Mouse (Mus musculus) heart, embryonic 13.5 days (tissue): ENCODE data around the gene Gm4871. TPM values are rescaled to one million over a fixed set of nuclear protein-coding genes. Genes with fewer than 3 reads are reported as not detected.
"Not testable (repeated sequence)": the region's sequence is repeated elsewhere in the genome, so short reads cannot be mapped to it uniquely, and the experiment has no call there.

ENCODE experiments used
- ATAC-seq: fragments of 200-750 bp; cut with Nextera tagmentation; 2 replicates; pipeline ENCODE4 v1.8.0; 2017; ENCODE audit warnings: moderate TSS enrichment; ENCODE audit not compliant: insufficient number of reproducible peaks, low FRiP score, low TSS enrichment; ENCODE audit errors: extremely low read depth
- H3K27ac ChIP-seq: fragments of 300-500 bp; sonication (generic); replicated peaks from 2 replicates; pipeline ENCODE4 v1.5.1; 2015; ENCODE audit warnings: moderate library complexity, mild to moderate bottlenecking, inconsistent platforms
- H3K27me3 ChIP-seq: fragments of 300-500 bp; sonication (generic); replicated peaks from 2 replicates; pipeline ENCODE4 v1.6.1; 2015; ENCODE audit warnings: mild to moderate bottlenecking, inconsistent platforms
- H3K36me3 ChIP-seq: fragments of 300-500 bp; sonication (generic); 2 replicates; pipeline ENCODE4 v1.6.1; 2015; ENCODE audit warnings: mild to moderate bottlenecking, inconsistent platforms
- H3K4me1 ChIP-seq: fragments of 300-500 bp; sonication (generic); 2 replicates; pipeline ENCODE4 v1.6.1; 2015; ENCODE audit warnings: inconsistent platforms
- H3K4me2 ChIP-seq: fragments of 300-500 bp; sonication (generic); 2 replicates; pipeline ENCODE4 v1.6.1; 2015; ENCODE audit warnings: inconsistent platforms, mild to moderate bottlenecking, moderate library complexity
- H3K4me3 ChIP-seq: fragments of 300-500 bp; sonication (generic); 2 replicates; pipeline ENCODE4 v1.5.1; 2015; ENCODE audit warnings: moderate library complexity, mild to moderate bottlenecking, inconsistent platforms
- H3K9ac ChIP-seq: fragments of 300-500 bp; sonication (generic); 2 replicates; pipeline ENCODE4 v1.6.1; 2015; ENCODE audit warnings: inconsistent platforms, mild to moderate bottlenecking, moderate library complexity
- H3K9me3 ChIP-seq: fragments of 300-500 bp; sonication (generic); 2 replicates; pipeline ENCODE4 v1.6.1; 2016; ENCODE audit warnings: inconsistent platforms
- WGBS: fragments of 180-500 bp; shearing (Covaris S2); methylation state at CpG from one replicate; pipeline ENCODE4 v1.1.7; 2015; ENCODE audit warnings: mixed read lengths; 5-methylcytosine and 5-hydroxymethylcytosine counted together
- polyA plus RNA-seq: library from polyadenylated mRNA; unstranded; fragments of >200 nt; fragmentation: Nextera tagmentation; extraction: Ambion mirVana; gene quantifications from 2 replicates; pipeline ENCODE4 v1.2.1, GENCODE M21; 2015

Gm4871 gene
- polyA plus RNA-seq, 1 experiment from 2014 or later, result not detected

DNA sequence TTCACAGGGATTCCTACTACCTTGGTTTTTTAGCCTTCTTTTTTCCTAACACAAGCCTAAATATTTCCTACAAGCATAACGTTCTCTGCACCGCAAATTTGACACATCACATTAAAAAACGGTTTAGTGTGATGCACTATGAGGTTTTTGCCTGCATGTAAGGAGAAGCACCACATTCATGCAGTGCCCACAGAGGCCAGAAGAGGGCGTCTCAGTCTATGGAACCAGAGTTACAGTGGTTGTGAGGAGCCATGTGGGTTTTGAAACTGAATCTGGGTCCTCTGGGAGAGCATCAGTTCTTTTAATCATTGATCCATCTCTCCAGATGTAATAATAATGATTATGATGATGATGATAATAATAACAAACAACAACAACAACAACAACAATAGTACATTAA is 9.1 kb upstream of the Gm4871 start:
- H3K36me3 ChIP-seq, result no peaks in the 10 kb centered on the region
- no peaks in the 10 kb centered on the region for H3K4me1 ChIP-seq
- 40% methylated on average over 4 of the region's 4 CpGs for WGBS
- no peaks in the 10 kb centered on the region for H3K27me3 ChIP-seq
- H3K4me2 ChIP-seq, result no peak overlapping the region
- H3K27ac ChIP-seq, result no peak overlapping the region
- H3K9me3 ChIP-seq, result no peaks in the 10 kb centered on the region
- no peak overlapping the region for H3K4me3 ChIP-seq
- no peak overlapping the region for H3K9ac ChIP-seq
- no peak for ATAC-seq

DNA sequence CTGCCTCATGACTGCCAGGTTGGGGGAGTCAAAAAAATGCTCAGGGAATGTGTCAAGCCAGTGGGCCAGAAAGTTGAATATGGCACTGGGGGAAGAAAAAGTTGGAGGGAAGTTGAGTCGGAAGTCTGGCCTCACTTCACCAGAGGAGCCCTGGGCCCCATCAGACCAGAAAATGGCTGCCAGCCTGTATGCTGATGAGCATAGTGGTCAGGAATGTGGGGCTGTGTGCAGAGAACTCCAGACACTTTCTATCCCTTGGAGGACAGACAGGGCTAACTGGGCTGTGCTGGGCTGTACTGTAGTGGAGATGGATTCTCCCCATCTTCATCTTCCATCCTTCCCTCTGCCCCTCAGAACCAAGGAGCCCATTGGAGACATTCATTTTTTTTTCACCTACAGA is 2.1 kb downstream of the Gm4871 start:
- H3K4me3 ChIP-seq, H3K36me3 ChIP-seq, ATAC-seq, H3K4me1 ChIP-seq, H3K9me3 ChIP-seq, H3K27ac ChIP-seq, H3K9ac ChIP-seq, H3K4me2 ChIP-seq, H3K27me3 ChIP-seq: not testable (repeated sequence)
- 67% methylated on average over 1 of the region's 1 CpGs for WGBS

DNA sequence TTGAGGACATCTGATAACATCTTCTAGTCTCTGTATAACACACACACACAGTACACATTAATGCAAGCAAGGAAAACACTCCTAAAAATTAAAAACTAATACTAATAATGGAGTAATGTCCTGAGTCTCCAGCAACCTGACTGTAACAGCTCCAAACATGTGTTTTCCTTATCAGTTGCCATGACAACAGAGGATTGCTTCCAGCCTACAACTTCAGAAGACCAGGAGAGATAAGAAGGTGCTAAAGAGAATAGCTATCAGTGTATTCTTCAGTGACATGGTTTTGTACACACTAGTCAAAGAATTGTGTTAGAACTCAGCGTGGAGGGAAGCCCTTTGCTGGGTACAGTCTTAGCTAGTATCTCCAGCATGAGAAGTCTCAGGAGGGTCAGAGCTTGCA is 11.8 kb downstream of the Gm4871 start:
- not testable (repeated sequence) for H3K4me1 ChIP-seq, H3K27me3 ChIP-seq, H3K36me3 ChIP-seq, H3K9ac ChIP-seq, H3K4me2 ChIP-seq, H3K27ac ChIP-seq, H3K9me3 ChIP-seq, ATAC-seq, H3K4me3 ChIP-seq
- 6% methylated on average over 1 of the region's 1 CpGs for WGBS

GRCm38 (mm10) chr5:145020254-145020653 is 12.3 kb downstream of the Gm4871 start:
- not testable (repeated sequence) for H3K4me3 ChIP-seq, H3K9ac ChIP-seq, H3K27ac ChIP-seq, H3K9me3 ChIP-seq, H3K27me3 ChIP-seq, ATAC-seq, H3K4me2 ChIP-seq, H3K36me3 ChIP-seq
- H3K4me1 ChIP-seq, result peaks cover 12% of the 10 kb centered on the region
- WGBS, result 4% methylated on average over 1 of the region's 1 CpGs

- not testable (repeated sequence) for H3K4me3 ChIP-seq, ATAC-seq, H3K27me3 ChIP-seq, H3K4me2 ChIP-seq, H3K9ac ChIP-seq, H3K9me3 ChIP-seq, H3K27ac ChIP-seq, H3K36me3 ChIP-seq
- WGBS, result 19% methylated on average over 2 of the region's 2 CpGs
- H3K4me1 ChIP-seq, result peaks cover 14% of the 10 kb centered on the region
These were observed 15.8 kb downstream of the Gm4871 start for GRCm38 (mm10) chr5:145016761-145017160.

- peaks cover 6% of the 10 kb centered on the region for H3K4me1 ChIP-seq
- no peak overlapping the region for H3K9ac ChIP-seq
- no peaks in the 10 kb centered on the region for H3K36me3 ChIP-seq
- no peaks in the 10 kb centered on the region for H3K9me3 ChIP-seq
- ATAC-seq, result no peak
- no peak overlapping the region for H3K27ac ChIP-seq
- no peak overlapping the region for H3K4me2 ChIP-seq
- WGBS, result 71% methylated on average over 1 of the region's 1 CpGs
- H3K4me3 ChIP-seq, result no peak overlapping the region
- no peaks in the 10 kb centered on the region for H3K27me3 ChIP-seq
These were observed 18.3 kb downstream of the Gm4871 start for GRCm38 (mm10) chr5:145014278-145014677.

- WGBS, result 87% methylated on average over 15 of the region's 15 CpGs
- ATAC-seq, result no peak
- no peak overlapping the region for H3K4me3 ChIP-seq
These were observed 23.5 kb downstream of the Gm4871 start for GRCm38 (mm10) chr5:145008878-145009659.

DNA sequence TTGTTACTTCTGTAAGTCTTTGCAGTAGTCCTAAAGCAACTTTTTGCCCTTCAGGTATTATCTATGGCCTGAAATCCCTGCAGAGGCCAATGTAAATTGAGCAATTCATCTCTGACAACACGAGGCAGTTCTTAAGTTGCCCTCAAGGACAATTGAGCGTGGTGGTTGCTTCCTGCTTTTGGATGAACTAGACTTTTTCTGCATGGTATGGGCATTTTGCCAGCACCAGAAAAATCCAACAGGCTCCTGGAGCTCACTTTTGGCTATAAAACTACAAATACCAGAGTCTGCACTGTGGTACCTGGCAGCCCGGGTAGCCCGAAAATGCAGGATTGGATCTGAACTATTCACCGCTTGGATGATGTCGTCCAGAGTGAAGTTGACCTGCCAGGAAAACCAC is 27.0 kb downstream of the Gm4871 start:
- no peak for ATAC-seq
- 75% methylated on average over 6 of the region's 6 CpGs for WGBS
- Histone ChIP-seq H3K4me3 (no peak overlapping the region), H3K4me1 (peaks cover 8% of the 10 kb centered on the region), H3K4me2 (no peak overlapping the region), H3K36me3 (no peaks in the 10 kb centered on the region), H3K27ac (no peak overlapping the region), H3K9me3 (no peaks in the 10 kb centered on the region), H3K27me3 (no peaks in the 10 kb centered on the region), H3K9ac (no peak overlapping the region)

More at GRCm38 (mm10) chr5:145008878-145009659, 23.5 kb downstream of the Gm4871 start:
- no peak overlapping the region for H3K4me2 ChIP-seq
- no peak overlapping the region for H3K27ac ChIP-seq
- H3K9ac ChIP-seq, result no peak overlapping the region
- H3K4me1 ChIP-seq, result peaks cover 8% of the 10 kb centered on the region
- no peaks in the 10 kb centered on the region for H3K27me3 ChIP-seq
- no peaks in the 10 kb centered on the region for H3K9me3 ChIP-seq
- H3K36me3 ChIP-seq, result no peaks in the 10 kb centered on the region

DNA sequence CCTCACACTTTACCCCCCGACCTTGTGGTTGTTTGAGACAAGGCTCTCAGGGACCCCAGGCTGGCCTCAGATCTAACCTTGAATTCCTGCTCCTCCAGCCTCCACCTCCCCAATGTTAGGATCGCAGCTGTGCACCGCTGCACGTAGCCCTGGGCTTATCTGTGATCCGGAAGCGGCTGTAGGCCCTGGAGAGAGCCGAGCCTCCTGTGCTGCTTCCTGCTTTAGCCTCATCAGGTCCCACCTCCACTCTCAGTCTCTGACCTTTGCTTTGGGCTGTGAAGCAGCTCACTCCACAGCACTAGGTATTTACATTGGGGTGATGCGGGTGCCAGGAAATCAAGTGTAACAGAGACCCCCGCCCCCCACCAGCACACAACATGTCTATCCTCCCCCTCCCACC is 28.1 kb downstream of the Gm4871 start:
- ATAC-seq, result no peak
- H3K27me3 ChIP-seq, result no peaks in the 10 kb centered on the region
- H3K36me3 ChIP-seq, result no peaks in the 10 kb centered on the region
- H3K9ac ChIP-seq, result no peak overlapping the region
- 37% methylated on average over 9 of the region's 9 CpGs for WGBS
- peaks cover 8% of the 10 kb centered on the region for H3K4me1 ChIP-seq
- no peaks in the 10 kb centered on the region for H3K9me3 ChIP-seq
- H3K4me3 ChIP-seq, result no peak overlapping the region
- no peak overlapping the region for H3K27ac ChIP-seq
- H3K4me2 ChIP-seq, result no peak overlapping the region

GRCm38 (mm10) chr5:145003362-145003761 is 29.2 kb downstream of the Gm4871 start:
- no peak for ATAC-seq
- WGBS, result 74% methylated on average over 3 of the region's 3 CpGs
- Histone ChIP-seq H3K9ac (no peak overlapping the region), H3K4me1 (peaks cover 8% of the 10 kb centered on the region), H3K36me3 (no peaks in the 10 kb centered on the region), H3K27me3 (no peaks in the 10 kb centered on the region), H3K4me3 (no peak overlapping the region), H3K27ac (no peak overlapping the region), H3K9me3 (no peaks in the 10 kb centered on the region), H3K4me2 (no peak overlapping the region)

GRCm38 (mm10) chr5:144998491-144998890 is 34.1 kb downstream of the Gm4871 start:
- no peaks in the 10 kb centered on the region for H3K9me3 ChIP-seq
- no peak overlapping the region for H3K9ac ChIP-seq
- no peaks in the 10 kb centered on the region for H3K36me3 ChIP-seq
- no peaks in the 10 kb centered on the region for H3K27me3 ChIP-seq
- 34% methylated on average over 2 of the region's 2 CpGs for WGBS
- no peak overlapping the region for H3K27ac ChIP-seq
- H3K4me2 ChIP-seq, result no peak overlapping the region
- H3K4me3 ChIP-seq, result no peak overlapping the region
- no peak for ATAC-seq
- no peaks in the 10 kb centered on the region for H3K4me1 ChIP-seq

DNA sequence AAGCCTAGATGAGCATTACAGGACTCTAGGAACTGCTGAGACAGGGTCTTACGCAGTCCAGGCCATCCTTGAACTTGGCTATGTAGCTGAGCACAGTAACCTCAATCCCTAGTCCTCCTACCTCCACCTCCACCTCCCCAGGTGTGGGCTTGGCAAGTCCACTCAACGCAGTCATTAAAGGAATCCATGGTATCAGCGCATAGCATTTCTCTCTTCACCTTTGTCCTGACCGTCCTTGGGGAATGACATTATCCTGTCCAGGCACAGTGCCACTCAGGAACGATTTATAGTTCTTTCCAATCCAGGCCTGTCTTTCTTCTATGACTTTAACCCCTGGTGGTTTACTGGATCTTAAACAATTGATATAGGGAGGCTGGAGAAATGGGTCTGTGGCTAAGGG is 42.1 kb downstream of the Gm4871 start:
- H3K4me2 ChIP-seq, result no peak overlapping the region
- H3K4me1 ChIP-seq, result peaks cover 5% of the 10 kb centered on the region; the same call in 1 of the 2 replicates
- no peak overlapping the region for H3K4me3 ChIP-seq
- no peaks in the 10 kb centered on the region for H3K9me3 ChIP-seq
- no peak overlapping the region for H3K9ac ChIP-seq
- no peaks in the 10 kb centered on the region; the same call in 1 of the 2 replicates for H3K27me3 ChIP-seq
- H3K36me3 ChIP-seq, result no peaks in the 10 kb centered on the region
- no peak overlapping the region for H3K27ac ChIP-seq
- no peak for ATAC-seq
- WGBS, result 62% methylated on average over 5 of the region's 5 CpGs
